Mouse (Mus musculus) cortical plate, adult 2 months (tissue): ENCODE data around the gene Smarcal1.

Experiments used
- CTCF ChIP-seq: fragments of 200-500 bp; IDR thresholded peaks from 2 replicates; pipeline ENCODE4 v1.5.1; 2011; ENCODE audit warnings: mild to moderate bottlenecking, control low read depth, low read length; ENCODE audit not compliant: insufficient read depth; ENCODE audit errors: extremely low read depth
- POLR2A ChIP-seq: fragments of 200-500 bp; IDR thresholded peaks from 2 replicates; pipeline ENCODE4 v1.6.1; 2011; ENCODE audit warnings: mild to moderate bottlenecking, low read length, control low read depth; ENCODE audit not compliant: insufficient read depth; ENCODE audit errors: extremely low read depth

DNA sequence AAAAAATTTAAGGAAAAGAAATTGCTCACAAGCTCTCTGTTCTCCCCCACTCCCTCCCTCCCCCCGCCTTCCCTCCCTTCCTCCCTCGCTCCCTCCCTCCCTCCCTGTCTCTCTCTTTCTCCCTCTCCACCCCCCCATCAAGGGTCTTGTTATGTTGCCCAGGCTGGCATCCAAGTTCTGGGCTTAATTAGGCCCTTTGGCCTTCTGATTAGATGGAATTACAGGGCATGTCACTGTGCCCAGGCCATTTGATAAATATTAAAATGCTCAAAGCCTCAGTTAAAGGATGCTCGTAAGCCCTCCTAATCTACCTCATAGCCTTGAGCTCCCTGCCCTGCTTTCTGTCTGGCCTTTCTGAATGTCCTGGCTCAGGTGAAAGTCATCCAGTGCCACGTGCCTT is 7.6 kb downstream of the Smarcal1 start:
- TF ChIP-seq CTCF (no peak), POLR2A (no peak)
